Mouse (Mus musculus) midbrain, embryonic 13.5 days (tissue): ENCODE results near the gene Gm49510. TPM values are rescaled to one million over a fixed set of nuclear protein-coding genes. Genes with fewer than 3 reads are reported as not detected.

ENCODE experiments used
- ATAC-seq: fragments of 200-750 bp; cut with Nextera tagmentation; 2 replicates; pipeline ENCODE4 v1.8.0; 2017; ENCODE audit warnings: mild to moderate bottlenecking, moderate TSS enrichment, moderate library complexity
- H3K27ac ChIP-seq: fragments of 300-500 bp; sonication (generic); 2 replicates; pipeline ENCODE4 v1.5.1; 2015; ENCODE audit warnings: inconsistent platforms, mild to moderate bottlenecking, moderate library complexity
- H3K27me3 ChIP-seq: fragments of 300-500 bp; sonication (generic); 2 replicates; pipeline ENCODE4 v1.6.1; 2015; ENCODE audit warnings: mild to moderate bottlenecking, inconsistent platforms
- H3K36me3 ChIP-seq: fragments of 300-500 bp; sonication (generic); 2 replicates; pipeline ENCODE4 v1.6.1; 2015; ENCODE audit warnings: mild to moderate bottlenecking, inconsistent platforms
- H3K4me1 ChIP-seq: fragments of 300-500 bp; sonication (generic); replicated peaks from 2 replicates; pipeline ENCODE4 v1.6.1; 2015; ENCODE audit warnings: inconsistent platforms
- H3K4me2 ChIP-seq: fragments of 300-500 bp; sonication (generic); replicated peaks from 2 replicates; pipeline ENCODE4 v1.6.1; 2015; ENCODE audit warnings: moderate library complexity, mild to moderate bottlenecking, inconsistent platforms
- H3K4me3 ChIP-seq: fragments of 300-500 bp; sonication (generic); replicated peaks from 2 replicates; pipeline ENCODE4 v1.5.1; 2015; ENCODE audit warnings: mild to moderate bottlenecking, inconsistent platforms
- H3K9ac ChIP-seq: fragments of 300-500 bp; sonication (generic); replicated peaks from 2 replicates; pipeline ENCODE4 v1.6.1; 2015; ENCODE audit warnings: mild to moderate bottlenecking, inconsistent platforms
- H3K9me3 ChIP-seq: fragments of 300-500 bp; sonication (generic); 2 replicates; pipeline ENCODE4 v1.6.1; 2016; ENCODE audit warnings: mild to moderate bottlenecking, inconsistent platforms
- whole genome bisulfite sequencing: fragments of 180-500 bp; shearing (Covaris S2); methylation state at CpG from one replicate; pipeline ENCODE4 v1.1.7; 2015; 5-methylcytosine and 5-hydroxymethylcytosine counted together
- polyA plus RNA-seq: library from polyadenylated mRNA; unstranded; fragments of >200 nt; fragmentation: Nextera tagmentation; extraction: Ambion mirVana; gene quantifications from 2 replicates; pipeline ENCODE4 v1.2.1, GENCODE M21; 2015

The Gm49510 gene
- polyA plus RNA-seq, 1 experiment from 2014 or later = 0.12 TPM

GRCm38 (mm10) chr15:78922700-78923099 is 23.2 kb downstream of the Gm49510 start:
- H3K9me3 ChIP-seq = no peaks in the 10 kb centered on the region
- no peak for ATAC-seq
- peaks cover 24% of the 10 kb centered on the region for H3K4me1 ChIP-seq
- H3K9ac ChIP-seq = no peak overlapping the region
- peaks cover 19% of the 10 kb centered on the region for H3K36me3 ChIP-seq
- H3K27ac ChIP-seq = no peak overlapping the region
- peaks cover 14% of the 10 kb centered on the region for H3K27me3 ChIP-seq
- H3K4me2 ChIP-seq = no peak overlapping the region
- H3K4me3 ChIP-seq = no peak overlapping the region
- WGBS = 88% methylated on average over 7 of the region's 7 CpGs

- no peak for ATAC-seq
- WGBS = 80% methylated on average over 6 of the region's 6 CpGs
These were observed 24.1 kb downstream of the Gm49510 start for GRCm38 (mm10) chr15:78923585-78923984.

GRCm38 (mm10) chr15:78925129-78925528 is 25.7 kb downstream of the Gm49510 start:
- Histone ChIP-seq H3K4me1 (peaks cover 32% of the 10 kb centered on the region), H3K9ac (no peak overlapping the region), H3K27ac (no peak overlapping the region), H3K4me3 (no peak overlapping the region), H3K36me3 (no peaks in the 10 kb centered on the region), H3K9me3 (no peaks in the 10 kb centered on the region), H3K4me2 (no peak overlapping the region), H3K27me3 (peaks cover 17% of the 10 kb centered on the region)
- ATAC-seq = no peak
- 40% methylated on average over 8 of the region's 8 CpGs for WGBS

More at GRCm38 (mm10) chr15:78923585-78923984, 24.1 kb downstream of the Gm49510 start:
- no peak overlapping the region; the same call in 1 of the 2 replicates for H3K9ac ChIP-seq
- peaks cover 32% of the 10 kb centered on the region for H3K4me1 ChIP-seq
- peaks cover 13% of the 10 kb centered on the region for H3K36me3 ChIP-seq
- H3K9me3 ChIP-seq = no peaks in the 10 kb centered on the region
- H3K27ac ChIP-seq = no peak overlapping the region
- H3K4me3 ChIP-seq = no peak overlapping the region
- H3K27me3 ChIP-seq = peaks cover 17% of the 10 kb centered on the region
- no peak overlapping the region for H3K4me2 ChIP-seq

- Histone ChIP-seq H3K27me3 (peaks cover 17% of the 10 kb centered on the region), H3K4me1 (peaks cover 32% of the 10 kb centered on the region), H3K27ac (peak within 1 kb of the TSS; percentile 17; the same call in 1 of the 2 replicates), H3K4me2 (peak within 1 kb of the TSS; percentile 59), H3K9me3 (no peaks in the 10 kb centered on the region), H3K4me3 (peak within 1 kb of the TSS; percentile 27; the same call in 1 of the 2 replicates), H3K36me3 (no peaks in the 10 kb centered on the region), H3K9ac (0 out of 2 replicates have a peak within 1 kb of the TSS, but pooled peaks have one; percentile 54)
- peak; percentile 53 for ATAC-seq
- 7% methylated on average over 20 of the region's 20 CpGs for WGBS
These were observed 26.8 kb downstream of the Gm49510 start, which contains the start of gene Lgals1 for GRCm38 (mm10) chr15:78926021-78926919. Gene Lgals1 (plus strand): TSS chr15:78926725.

GRCm38 (mm10) chr15:78927021-78927787 is 27.7 kb downstream of the Gm49510 start:
- Histone ChIP-seq H3K4me3 (peak overlapping the region; percentile 27; the same call in 1 of the 2 replicates), H3K36me3 (no peaks in the 10 kb centered on the region), H3K9me3 (no peaks in the 10 kb centered on the region), H3K9ac (0 out of 2 replicates have a peak overlapping the region, but pooled peaks have one; percentile 54), H3K27me3 (peaks cover 17% of the 10 kb centered on the region), H3K27ac (no peak overlapping the region), H3K4me1 (peaks cover 32% of the 10 kb centered on the region), H3K4me2 (peak overlapping the region; percentile 59)
- 24% methylated on average over 15 of the region's 15 CpGs for WGBS
- peak; percentile 5; the same call in 1 of the 2 replicates for ATAC-seq

GRCm38 (mm10) chr15:78927788-78928457 is 28.5 kb downstream of the Gm49510 start:
- no peaks in the 10 kb centered on the region for H3K36me3 ChIP-seq
- WGBS = 1% methylated on average over 20 of the region's 35 CpGs
- peak overlapping the region; percentile 59 for H3K4me2 ChIP-seq
- H3K4me1 ChIP-seq = peaks cover 32% of the 10 kb centered on the region
- H3K4me3 ChIP-seq = peak overlapping the region; percentile 27
- no peaks in the 10 kb centered on the region for H3K9me3 ChIP-seq
- H3K27ac ChIP-seq = no peak overlapping the region
- H3K9ac ChIP-seq = peak overlapping the region; percentile 54; the same call in 1 of the 2 replicates
- ATAC-seq = peak; percentile 49; the same call in 1 of the 2 replicates
- peaks cover 17% of the 10 kb centered on the region for H3K27me3 ChIP-seq

GRCm38 (mm10) chr15:78928539-78928938 is 29.1 kb downstream of the Gm49510 start:
- H3K9ac ChIP-seq = no peak overlapping the region
- H3K27me3 ChIP-seq = peaks cover 17% of the 10 kb centered on the region
- H3K36me3 ChIP-seq = no peaks in the 10 kb centered on the region
- 50% methylated on average over 8 of the region's 8 CpGs for WGBS
- no peak for ATAC-seq
- H3K4me2 ChIP-seq = peak overlapping the region; percentile 59
- no peaks in the 10 kb centered on the region for H3K9me3 ChIP-seq
- no peak overlapping the region for H3K4me3 ChIP-seq
- H3K27ac ChIP-seq = no peak overlapping the region
- H3K4me1 ChIP-seq = peaks cover 32% of the 10 kb centered on the region

GRCm38 (mm10) chr15:78930192-78930706 is 30.8 kb downstream of the Gm49510 start:
- Histone ChIP-seq H3K4me2 (no peak overlapping the region), H3K27ac (no peak overlapping the region), H3K9ac (no peak overlapping the region), H3K4me1 (peaks cover 32% of the 10 kb centered on the region), H3K4me3 (no peak overlapping the region), H3K27me3 (peaks cover 17% of the 10 kb centered on the region), H3K36me3 (no peaks in the 10 kb centered on the region), H3K9me3 (no peaks in the 10 kb centered on the region)
- ATAC-seq = no peak
- 93% methylated on average over 6 of the region's 6 CpGs for WGBS

- H3K36me3 ChIP-seq = no peaks in the 10 kb centered on the region
- H3K27ac ChIP-seq = no peak overlapping the region
- no peak for ATAC-seq
- no peak overlapping the region for H3K9ac ChIP-seq
- H3K27me3 ChIP-seq = peaks cover 15% of the 10 kb centered on the region
- no peaks in the 10 kb centered on the region for H3K9me3 ChIP-seq
- H3K4me3 ChIP-seq = no peak overlapping the region
- peaks cover 34% of the 10 kb centered on the region for H3K4me1 ChIP-seq
- no peak overlapping the region for H3K4me2 ChIP-seq
- WGBS = 91% methylated on average over 7 of the region's 7 CpGs
These were observed 31.4 kb downstream of the Gm49510 start for GRCm38 (mm10) chr15:78930801-78931426.

- no peak for ATAC-seq
- no peaks in the 10 kb centered on the region for H3K36me3 ChIP-seq
- no peak overlapping the region for H3K9ac ChIP-seq
- peaks cover 12% of the 10 kb centered on the region for H3K27me3 ChIP-seq
- H3K4me3 ChIP-seq = no peak overlapping the region
- H3K9me3 ChIP-seq = no peaks in the 10 kb centered on the region
- H3K27ac ChIP-seq = no peak overlapping the region
- no peak overlapping the region for H3K4me2 ChIP-seq
- H3K4me1 ChIP-seq = peaks cover 34% of the 10 kb centered on the region
- 21% methylated on average over 3 of the region's 3 CpGs for WGBS
These were observed 32.1 kb downstream of the Gm49510 start for GRCm38 (mm10) chr15:78931577-78931976.
